Mouse (Mus musculus): ENCODE measurements around the gene Slc16a12. TPM values are rescaled to one million over a fixed set of nuclear protein-coding genes. Genes with fewer than 3 reads are reported as not detected.
"Not testable (repeated sequence)": the region's sequence is repeated elsewhere in the genome, so short reads cannot be mapped to it uniquely, and the experiment has no call there.

Gene Slc16a12
- under 1 TPM; 0.18 to 0.74 TPM for total RNA-seq (2021)
- long read RNA-seq, experiment 1, result 0 reads
- long read RNA-seq, experiment 2, result 0 reads

GRCm38 (mm10) chr19:34746688-34747504 lies at the start of gene Slc16a12:
Gene Slc16a12 (minus strand): TSS chr19:34747289.
- no peak for DNase-seq (ENCODE audit: low spot score)

GRCm38 (mm10) chr19:34796396-34796795 lies 49.3 kb upstream of the Slc16a12 start:
- no peak for DNase-seq (ENCODE audit: low spot score)

- no peak for DNase-seq (ENCODE audit: low spot score)
Measured at GRCm38 (mm10) chr19:34782491-34782890, 35.4 kb upstream of the Slc16a12 start.

GRCm38 (mm10) chr19:34778993-34779392 lies 31.9 kb upstream of the Slc16a12 start:
- DNase-seq (ENCODE audit: low spot score), result no peak

- DNase-seq (ENCODE audit: low spot score), result no peak
Measured at GRCm38 (mm10) chr19:34778098-34778497, 31.0 kb upstream of the Slc16a12 start.

GRCm38 (mm10) chr19:34772775-34773174 lies 25.7 kb upstream of the Slc16a12 start:
- peak; percentile 34 for DNase-seq (ENCODE audit: low spot score)

GRCm38 (mm10) chr19:34770764-34771163 lies 23.7 kb upstream of the Slc16a12 start:
- no peak for DNase-seq (ENCODE audit: low spot score)

GRCm38 (mm10) chr19:34758754-34759153 lies 11.7 kb upstream of the Slc16a12 start:
- no peak for DNase-seq (ENCODE audit: low spot score)

GRCm38 (mm10) chr19:34756561-34757240 lies 9.6 kb upstream of the Slc16a12 start:
- no peak for DNase-seq (ENCODE audit: low spot score)

GRCm38 (mm10) chr19:34755680-34756079 lies 8.6 kb upstream of the Slc16a12 start:
- no peak for DNase-seq (ENCODE audit: low spot score)

GRCm38 (mm10) chr19:34753243-34753642 lies 6.2 kb upstream of the Slc16a12 start:
- no peak for DNase-seq (ENCODE audit: low spot score)

GRCm38 (mm10) chr19:34752391-34753092 lies 5.5 kb upstream of the Slc16a12 start:
- no peak for DNase-seq (ENCODE audit: low spot score)

- DNase-seq (ENCODE audit: low spot score), result no peak
Measured at GRCm38 (mm10) chr19:34751150-34751549, 4.1 kb upstream of the Slc16a12 start.

GRCm38 (mm10) chr19:34748992-34749391 lies 1.9 kb upstream of the Slc16a12 start:
- DNase-seq (ENCODE audit: low spot score), result no peak

GRCm38 (mm10) chr19:34747969-34748368 lies 880 bp upstream of the Slc16a12 start:
- not testable (repeated sequence) for DNase-seq (ENCODE audit: low spot score)

- no peak for DNase-seq (ENCODE audit: low spot score)
Measured at GRCm38 (mm10) chr19:34746201-34746600, 888 bp downstream of the Slc16a12 start.

GRCm38 (mm10) chr19:34745012-34745411 lies 2.1 kb downstream of the Slc16a12 start:
- DNase-seq (ENCODE audit: low spot score), result no peak

- no peak for DNase-seq (ENCODE audit: low spot score)
Measured at GRCm38 (mm10) chr19:34737916-34738315, 9.2 kb downstream of the Slc16a12 start.

GRCm38 (mm10) chr19:34735900-34736299 lies 11.2 kb downstream of the Slc16a12 start:
- DNase-seq (ENCODE audit: low spot score), result no peak

GRCm38 (mm10) chr19:34733020-34733419 lies 14.1 kb downstream of the Slc16a12 start:
- no peak for DNase-seq (ENCODE audit: low spot score)

- no peak for DNase-seq (ENCODE audit: low spot score)
Measured at GRCm38 (mm10) chr19:34731356-34731755, 15.7 kb downstream of the Slc16a12 start.

GRCm38 (mm10) chr19:34730584-34730983 lies 16.5 kb downstream of the Slc16a12 start:
- DNase-seq (ENCODE audit: low spot score), result no peak
